Mouse (Mus musculus): ENCODE measurements around the gene Akt3.

Gene Akt3

GRCm38 (mm10) chr1:176979235-176979634 lies 278.8 kb downstream of the Akt3 start:
- no peak for DNase-seq

GRCm38 (mm10) chr1:176973356-176974088 lies 284.5 kb downstream of the Akt3 start:
- DNase-seq: no peak

- DNase-seq: no peak
Observed at GRCm38 (mm10) chr1:176971479-176971797, 286.6 kb downstream of the Akt3 start.

- no peak for DNase-seq
Observed at GRCm38 (mm10) chr1:176970635-176971478, 287.1 kb downstream of the Akt3 start.
